Mouse (Mus musculus): Measurements from ENCODE around the gene Fpr1.
"Not testable (repeated sequence)": the region's sequence is repeated elsewhere in the genome, so short reads cannot be mapped to it uniquely, and the experiment has no call there.

Fpr1 gene

GRCm38 (mm10) chr17:17883840-17884239, at the start of gene Fpr1:
Gene Fpr1, minus strand, starts transcription at chr17:17883940.
- DNase-seq (ENCODE audit: low spot score): no peak

- DNase-seq (ENCODE audit: low spot score): no peak
Measured at GRCm38 (mm10) chr17:17917782-17918181, 34.0 kb upstream of the Fpr1 start.

- DNase-seq (ENCODE audit: low spot score): no peak
Measured at GRCm38 (mm10) chr17:17917376-17917775, 33.6 kb upstream of the Fpr1 start.

- DNase-seq (ENCODE audit: low spot score): not testable (repeated sequence)
Measured at GRCm38 (mm10) chr17:17912618-17913017, 28.9 kb upstream of the Fpr1 start.

GRCm38 (mm10) chr17:17909636-17910421, 26.1 kb upstream of the Fpr1 start:
- DNase-seq (ENCODE audit: low spot score): peak; percentile 84

GRCm38 (mm10) chr17:17900768-17901167, 17.0 kb upstream of the Fpr1 start:
- DNase-seq (ENCODE audit: low spot score): no peak

GRCm38 (mm10) chr17:17899268-17899667, 15.5 kb upstream of the Fpr1 start:
- no peak for DNase-seq (ENCODE audit: low spot score)

GRCm38 (mm10) chr17:17896039-17896438, 12.3 kb upstream of the Fpr1 start:
- peak; percentile 44 for DNase-seq (ENCODE audit: low spot score)

- DNase-seq (ENCODE audit: low spot score): no peak
Measured at GRCm38 (mm10) chr17:17889732-17890425, 6.1 kb upstream of the Fpr1 start.

- no peak for DNase-seq (ENCODE audit: low spot score)
Measured at GRCm38 (mm10) chr17:17887774-17888248, 4.1 kb upstream of the Fpr1 start, which contains the start of the genes Fpr2 and Fpr3. Gene Fpr2, plus strand, starts transcription at chr17:17887824. Gene Fpr3, plus strand, starts transcription at chr17:17887852.

GRCm38 (mm10) chr17:17882672-17883071, 1.1 kb downstream of the Fpr1 start:
- DNase-seq (ENCODE audit: low spot score): no peak

- DNase-seq (ENCODE audit: low spot score): no peak
Measured at GRCm38 (mm10) chr17:17879347-17879746, 4.4 kb downstream of the Fpr1 start.

GRCm38 (mm10) chr17:17871697-17872096, 12.0 kb downstream of the Fpr1 start:
- no peak for DNase-seq (ENCODE audit: low spot score)

GRCm38 (mm10) chr17:17870892-17871550, 12.7 kb downstream of the Fpr1 start:
- no peak for DNase-seq (ENCODE audit: low spot score)

- DNase-seq (ENCODE audit: low spot score): peak; percentile 9
Measured at GRCm38 (mm10) chr17:17866801-17867469, 16.8 kb downstream of the Fpr1 start.

- DNase-seq (ENCODE audit: low spot score): no peak
Measured at GRCm38 (mm10) chr17:17865168-17865567, 18.6 kb downstream of the Fpr1 start.

- DNase-seq (ENCODE audit: low spot score): no peak
Measured at GRCm38 (mm10) chr17:17862360-17862759, 21.4 kb downstream of the Fpr1 start.

- DNase-seq (ENCODE audit: low spot score): no peak
Measured at GRCm38 (mm10) chr17:17860110-17860509, 23.6 kb downstream of the Fpr1 start.

- DNase-seq (ENCODE audit: low spot score): no peak
Measured at GRCm38 (mm10) chr17:17857446-17857845, 26.3 kb downstream of the Fpr1 start.

- DNase-seq (ENCODE audit: low spot score): no peak
Measured at GRCm38 (mm10) chr17:17856612-17857011, 27.1 kb downstream of the Fpr1 start.

GRCm38 (mm10) chr17:17855064-17855838, 28.5 kb downstream of the Fpr1 start, which contains the start of gene Has1:
Gene Has1, minus strand, starts transcription at chr17:17855205.
- no peak for DNase-seq (ENCODE audit: low spot score)
